Mouse (Mus musculus) embryo, embryonic 9.5 days (tissue): ENCODE results near the gene Ccdc9b.

ENCODE experiments used
- DNase-seq: peaks from one replicate; pipeline ENCODE4 v3.0.0-alpha.2; 2017; ENCODE audit errors: extremely low spot score

Ccdc9b gene

GRCm38 (mm10) chr2:118711038-118711494 lies 51.4 kb downstream of the Ccdc9b start:
- DNase-seq: peak; percentile 68

- no peak for DNase-seq
Observed at GRCm38 (mm10) chr2:118709655-118710221, 52.7 kb downstream of the Ccdc9b start.

GRCm38 (mm10) chr2:118708472-118708871 lies 54.0 kb downstream of the Ccdc9b start:
- DNase-seq: no peak

- no peak for DNase-seq
Observed at GRCm38 (mm10) chr2:118706436-118706835, 56.0 kb downstream of the Ccdc9b start.
